Mouse (Mus musculus) c-Kit-negative CD71-positive TER-119-positive erythroid progenitor cells, embryonic 14.5 days (primary cell): Measurements from ENCODE around the gene Aff1.
A peak's percentile ranks its signal among the peaks of the same experiment; 100 is the strongest.

ENCODE experiments used
- DNase-seq: peaks from one replicate; pipeline ENCODE4 v3.0.0-alpha.2; 2013; ENCODE audit warnings: low read depth, low spot score

Aff1 gene

GRCm38 (mm10) chr5:103749465-103750285, 57.5 kb downstream of the Aff1 start:
- no peak for DNase-seq

DNA sequence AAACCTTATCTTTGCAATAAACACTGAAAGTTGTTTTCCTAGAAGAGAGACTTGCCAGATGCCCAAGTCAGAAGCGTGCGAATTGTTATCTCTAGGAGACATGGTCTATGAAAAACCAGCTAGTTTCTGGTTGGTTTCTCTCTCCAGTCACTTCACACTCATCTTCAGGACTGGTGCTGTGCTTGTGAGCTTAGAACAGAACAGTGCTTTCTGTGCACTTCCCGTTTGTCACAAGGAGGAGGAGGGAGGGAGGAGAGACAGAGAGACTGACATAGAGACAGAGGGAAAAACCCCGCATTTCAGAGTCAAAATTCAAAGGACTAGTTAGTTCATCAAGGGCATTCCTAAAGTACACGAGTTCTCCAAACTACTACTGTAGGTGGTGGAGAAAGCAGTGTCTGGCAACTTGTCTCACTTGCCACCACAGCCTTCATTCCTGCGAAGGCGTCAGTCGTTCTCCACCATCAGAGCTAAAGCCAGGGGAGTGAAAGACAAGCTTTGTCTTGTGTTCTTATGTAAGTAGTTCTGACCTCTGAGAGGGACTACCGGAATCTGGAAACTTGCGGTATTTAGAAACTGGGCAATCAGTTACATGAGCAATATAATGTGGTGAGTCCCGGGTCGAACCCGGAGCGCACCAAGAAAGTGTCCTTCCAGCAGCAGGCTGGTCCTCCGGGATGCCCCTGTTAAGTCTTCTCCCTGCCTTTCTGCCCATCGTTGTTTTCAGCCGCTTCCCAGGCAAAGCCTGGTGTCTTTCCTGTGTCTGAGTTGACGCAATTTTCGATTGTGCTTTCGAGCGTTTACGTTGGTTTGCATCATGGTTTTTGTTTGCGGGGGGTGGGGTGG, 60.7 kb downstream of the Aff1 start:
- no peak for DNase-seq

DNA sequence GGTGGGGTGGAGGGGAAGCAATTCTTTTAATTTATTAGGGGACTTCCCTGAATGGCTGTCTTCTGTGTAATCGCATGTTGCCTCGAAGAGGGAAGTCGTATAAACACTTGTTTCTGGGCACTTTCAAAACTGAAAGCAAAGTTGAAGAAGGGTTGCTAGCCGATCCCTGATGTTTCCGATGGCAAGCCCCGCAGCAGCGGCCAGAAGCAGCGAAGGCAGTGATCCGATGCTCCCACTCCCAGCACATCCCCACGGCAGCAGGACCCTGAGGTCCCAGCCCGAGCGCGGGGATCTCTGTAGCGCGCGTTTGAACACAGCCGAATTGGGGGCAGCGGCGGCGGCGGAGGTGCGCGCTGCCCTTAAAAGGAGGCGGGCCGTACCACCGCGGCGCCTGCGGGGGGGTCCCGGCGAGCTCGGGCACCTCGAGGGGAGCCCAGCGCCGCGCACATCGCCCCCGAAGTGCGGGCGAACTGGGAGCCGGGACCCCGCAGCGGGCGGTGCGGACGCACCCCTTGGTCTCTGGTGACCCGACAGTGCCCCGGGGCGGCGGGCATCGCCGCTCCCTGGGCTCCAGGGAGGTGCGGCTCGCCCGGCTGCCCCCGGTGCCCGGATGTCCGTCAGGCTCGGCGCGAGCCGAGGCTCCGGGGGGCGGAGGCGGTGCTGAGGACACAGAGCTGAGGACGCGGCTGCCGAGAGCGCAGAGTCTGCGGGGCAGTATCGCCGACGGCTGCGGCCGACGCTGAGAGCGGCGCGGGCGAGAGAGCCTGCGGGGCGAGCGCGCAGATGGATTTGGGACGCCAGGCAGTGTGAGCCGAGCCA, 61.5 kb downstream of the Aff1 start:
- DNase-seq: peak; percentile 82

DNA sequence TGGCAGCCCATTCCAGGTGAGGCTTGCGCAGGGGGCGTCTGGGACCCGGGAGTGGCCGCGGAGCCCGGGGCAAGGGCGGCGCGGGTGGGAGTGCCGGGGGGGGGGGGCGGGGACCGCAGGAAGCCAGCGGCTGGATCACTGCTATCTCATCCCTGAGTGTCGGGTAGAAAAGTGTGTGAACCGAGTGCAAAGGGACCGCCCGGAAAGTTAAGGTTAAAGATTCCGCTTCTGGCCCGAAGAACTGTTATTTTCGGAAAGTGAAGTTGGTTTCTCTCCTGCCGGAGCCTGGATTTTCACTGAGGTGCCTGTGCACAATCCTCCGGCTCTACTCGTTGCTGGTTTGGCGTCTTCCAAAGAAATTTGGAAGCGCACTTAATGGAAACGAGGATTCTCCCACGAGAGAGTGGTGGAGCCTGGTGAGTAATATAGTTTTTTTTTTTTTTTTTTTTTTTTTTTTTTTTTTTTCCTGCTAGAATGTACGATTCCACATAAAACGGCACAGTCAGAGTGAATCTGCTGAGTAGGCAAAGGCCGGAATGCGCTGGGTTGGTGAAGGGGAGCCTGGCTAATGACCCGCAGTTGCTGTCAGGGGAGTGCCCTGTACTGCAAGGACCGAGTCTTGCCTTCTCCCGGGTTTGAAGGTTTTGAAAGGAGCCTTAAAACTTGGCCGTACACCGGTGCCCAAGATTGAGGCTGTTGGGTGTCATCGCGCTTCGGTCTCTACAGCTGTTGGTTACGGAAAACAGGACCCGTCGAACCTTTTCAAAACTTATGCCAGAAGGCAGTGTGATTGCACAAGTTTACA, 62.4 kb downstream of the Aff1 start:
- DNase-seq: no peak

- DNase-seq: no peak
Observed at GRCm38 (mm10) chr5:103755135-103755487, 62.9 kb downstream of the Aff1 start.

DNA sequence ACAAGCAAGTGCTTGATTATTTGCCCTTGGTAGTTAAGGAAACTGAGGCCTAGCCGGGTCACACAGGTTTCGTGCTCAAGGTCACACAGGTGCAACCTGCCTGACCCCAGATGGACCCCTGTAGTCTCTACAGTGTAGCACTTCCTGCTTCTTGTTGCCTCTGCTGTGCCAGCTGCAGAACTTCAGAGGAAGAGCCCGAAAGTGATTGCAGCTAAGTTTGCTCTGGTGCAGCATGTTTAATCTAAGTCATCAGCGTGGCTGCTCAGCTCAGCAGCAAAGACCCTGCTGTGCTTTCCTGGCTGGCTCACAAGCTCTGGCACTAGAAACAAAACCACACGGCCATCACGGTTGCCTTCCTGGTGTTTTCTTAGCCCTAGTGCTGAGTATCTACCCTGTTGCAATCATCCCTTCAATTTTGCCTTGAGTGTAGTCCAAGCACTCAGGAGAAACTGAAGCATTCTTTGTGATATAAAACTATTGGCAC, 64.1 kb downstream of the Aff1 start:
- DNase-seq: no peak

DNA sequence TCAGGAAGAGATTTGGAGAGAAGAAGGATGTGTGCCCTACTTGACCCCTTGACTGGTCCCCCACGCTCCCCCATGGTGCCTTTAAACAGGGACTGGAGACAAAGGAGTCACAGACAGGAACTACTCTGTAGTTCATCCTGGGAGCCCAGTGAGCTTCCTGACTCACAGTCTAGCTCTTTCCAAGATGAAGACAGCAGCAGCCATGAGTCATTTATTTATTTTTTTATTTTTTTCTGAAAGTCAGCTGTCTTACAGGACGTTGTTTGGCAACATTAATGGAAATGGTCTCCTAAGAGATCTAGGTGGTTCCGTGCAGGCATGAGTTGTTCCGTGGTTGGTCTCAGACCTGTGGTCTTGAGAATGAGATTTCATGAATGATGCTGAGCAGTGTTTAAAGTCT, 66.3 kb downstream of the Aff1 start:
- no peak for DNase-seq

GRCm38 (mm10) chr5:103759489-103760424, 67.6 kb downstream of the Aff1 start:
- DNase-seq: peak; percentile 79

- DNase-seq: no peak
Observed at GRCm38 (mm10) chr5:103760425-103761131, 68.4 kb downstream of the Aff1 start.

DNA sequence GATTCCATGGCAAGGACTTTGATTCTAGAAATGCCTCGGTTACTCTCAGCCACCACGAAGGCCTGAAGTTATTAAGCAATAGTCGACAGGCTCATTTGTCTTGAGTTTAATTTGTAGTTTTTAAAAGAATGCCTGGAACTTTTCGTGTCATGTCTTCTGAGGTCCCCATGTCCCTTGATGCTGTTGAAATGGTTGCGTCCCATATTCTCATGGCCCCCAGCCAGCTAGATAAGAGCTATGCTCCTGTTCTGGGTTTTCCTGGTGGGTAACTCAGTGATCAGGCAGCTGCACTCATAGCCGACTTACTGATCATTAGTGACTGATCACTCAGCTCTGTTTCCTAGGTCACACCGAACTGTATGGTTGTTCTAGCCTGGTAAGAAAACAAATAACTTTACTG, 69.6 kb downstream of the Aff1 start:
- no peak for DNase-seq

GRCm38 (mm10) chr5:103762850-103763254, 70.7 kb downstream of the Aff1 start:
- no peak for DNase-seq

GRCm38 (mm10) chr5:103765356-103765755, 73.2 kb downstream of the Aff1 start:
- no peak for DNase-seq

DNA sequence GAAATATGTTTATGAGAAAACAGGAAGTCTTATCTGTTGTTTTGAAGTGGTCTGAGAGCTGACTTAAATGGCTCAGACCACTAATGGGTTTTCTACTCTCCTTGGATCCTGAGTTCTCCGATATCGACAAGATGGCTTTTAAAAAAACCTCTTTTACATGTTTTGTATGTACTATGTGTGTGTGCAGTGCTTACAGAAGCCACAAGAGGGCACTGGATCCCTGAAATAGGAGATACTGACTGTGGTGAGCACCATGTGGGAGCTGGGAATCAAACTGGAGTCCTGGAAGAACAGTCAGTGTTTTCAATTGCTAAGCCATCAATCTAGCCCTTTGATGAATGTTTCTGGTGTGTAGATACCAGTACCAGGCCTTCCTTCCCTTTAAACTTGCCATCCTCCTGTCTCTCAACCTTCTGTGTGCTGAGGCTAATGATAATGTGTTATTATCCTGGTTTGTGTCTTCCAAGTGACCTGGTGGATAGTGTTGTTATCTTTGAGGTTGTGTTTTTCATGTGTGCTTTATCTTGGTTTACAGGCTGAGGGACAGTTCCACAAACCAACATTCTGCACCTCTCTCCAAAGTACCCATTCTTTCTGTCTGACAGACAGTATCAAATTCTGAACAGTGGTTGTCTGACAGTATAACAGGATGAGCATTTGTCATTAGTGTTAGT, 73.7 kb downstream of the Aff1 start:
- DNase-seq: no peak

- no peak for DNase-seq
Observed at GRCm38 (mm10) chr5:103766432-103766815, 74.2 kb downstream of the Aff1 start.

GRCm38 (mm10) chr5:103768961-103769360, 76.8 kb downstream of the Aff1 start:
- no peak for DNase-seq

DNA sequence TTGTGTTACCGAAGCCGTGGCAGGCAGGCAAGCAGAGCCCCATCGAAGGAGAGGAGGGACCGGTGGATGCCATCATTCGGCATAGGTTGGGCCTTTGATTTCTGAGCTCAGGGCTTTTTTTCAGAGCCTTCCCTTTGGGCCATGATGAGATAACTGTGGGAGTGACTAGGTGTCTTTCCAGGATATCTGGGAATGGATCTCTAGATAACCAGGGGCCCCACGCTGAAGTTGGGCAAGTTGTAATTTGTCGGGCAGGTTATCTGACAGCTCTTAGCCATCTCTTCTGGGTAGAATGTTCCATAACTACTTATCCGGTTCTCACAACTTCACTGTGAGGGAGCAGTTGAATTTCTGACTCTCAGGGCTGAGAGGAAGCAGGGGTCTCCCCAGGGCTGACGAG, 77.5 kb downstream of the Aff1 start:
- DNase-seq: no peak

- no peak for DNase-seq
Observed at GRCm38 (mm10) chr5:103770447-103771222, 78.5 kb downstream of the Aff1 start.

GRCm38 (mm10) chr5:103771380-103771779, 79.2 kb downstream of the Aff1 start:
- DNase-seq: no peak
